Mouse (Mus musculus) left cerebral cortex, postnatal 4 days (tissue): ENCODE measurements at regions not wholly inside any gene's neighbourhood (a gene's known extent, or its start where the extent isn't known, plus 50 kb on each side); places are given as distances from the start of the nearest gene placed in this dataset.

ENCODE experiments used
- DNase-seq: peaks from one replicate; pipeline ENCODE4 v3.0.0-alpha.2; 2022
- intact Hi-C: fragments of 180-260 bp; cut with DNase I; formaldehyde crosslinking; loops from one replicate; pipeline ENCODE4 v1.15.1; 2025

GRCm38 (mm10) chr6:126481257-126481656, 54.0 kb downstream of the Kcna5 start:
- DNase-seq, result peak; percentile 53
- intact Hi-C loops, result loop anchor here (10.0 kb wide), 1 partner anchor 856 kb away; no protein-coding TSS in a partner anchor

GRCm38 (mm10) chr6:126477506-126477905, 57.7 kb downstream of the Kcna5 start:
- intact Hi-C loops, result no loop called here
- no peak for DNase-seq

DNA sequence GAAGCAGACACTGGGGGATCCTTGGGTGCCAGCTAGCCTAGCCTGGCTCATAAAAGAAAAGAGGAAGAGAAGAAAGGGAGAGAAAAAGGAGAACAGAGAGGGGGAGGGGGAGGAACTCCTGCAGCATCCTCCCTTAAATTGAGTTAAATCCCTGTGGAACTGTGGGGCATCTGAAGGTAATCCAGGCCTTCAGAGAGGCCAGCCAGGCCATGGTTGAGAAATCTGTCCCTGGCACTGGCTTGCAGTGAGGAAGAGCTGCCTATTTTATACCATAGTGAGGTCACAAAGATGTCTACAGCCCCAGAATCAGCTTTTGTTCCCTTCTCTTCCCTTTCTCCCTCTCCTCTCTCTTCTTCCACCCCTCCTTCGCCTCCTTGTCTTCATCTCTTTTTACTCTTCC, 58.5 kb downstream of the Kcna5 start:
- no peak for DNase-seq
- intact Hi-C loops, result no loop called here

GRCm38 (mm10) chr6:126475555-126475954, 59.7 kb downstream of the Kcna5 start:
- intact Hi-C loops, result no loop called here
- peak; percentile 21 for DNase-seq

GRCm38 (mm10) chr6:126453751-126454150, 81.5 kb downstream of the Kcna5 start:
- intact Hi-C loops, result no loop called here

DNA sequence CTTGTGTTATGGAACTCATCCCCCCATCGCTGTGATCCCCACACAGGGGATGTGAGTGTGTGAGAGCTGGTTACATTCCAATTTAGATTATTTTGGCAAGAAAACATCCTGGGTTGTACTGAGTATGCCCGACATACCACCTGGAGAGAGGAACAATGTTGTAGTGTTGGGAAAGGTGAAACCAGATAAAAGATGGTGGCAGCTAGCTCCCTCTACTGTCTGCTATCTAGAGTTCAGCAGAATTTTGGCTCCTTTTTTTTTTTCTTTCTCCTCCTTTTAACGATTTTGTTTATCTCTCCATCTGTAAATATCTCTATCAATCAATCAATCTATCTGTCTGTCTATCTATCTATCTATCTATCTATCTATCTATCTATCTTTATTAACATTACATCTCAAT, 89.7 kb downstream of the Kcna5 start:
- DNase-seq, result no peak
- intact Hi-C loops, result no loop called here

More at GRCm38 (mm10) chr6:126453751-126454150, 81.5 kb downstream of the Kcna5 start:
- DNase-seq, result no peak

DNA sequence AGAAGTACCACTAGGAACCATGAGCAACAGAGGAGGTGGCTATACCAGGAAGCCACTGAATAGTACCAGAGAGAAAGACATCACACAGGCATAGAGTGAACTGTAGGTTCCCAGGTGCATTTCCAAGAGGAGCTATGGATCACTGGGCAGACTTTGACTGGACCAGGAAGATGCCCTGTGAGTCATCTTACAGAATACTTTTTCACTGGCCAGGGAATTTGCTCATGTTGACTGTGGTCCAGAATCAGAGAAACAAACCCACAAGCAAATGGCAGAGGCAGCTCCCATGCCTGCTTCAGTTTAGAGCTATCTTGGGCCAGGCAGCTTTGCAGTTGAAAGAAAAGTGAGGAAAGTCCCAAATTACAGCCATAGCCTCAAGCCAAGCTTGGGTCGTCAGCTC, 95.0 kb downstream of the Kcna5 start:
- intact Hi-C loops, result no loop called here
- DNase-seq, result no peak

- intact Hi-C loops, result no loop called here
- DNase-seq, result no peak
These were observed 97.1 kb downstream of the Kcna5 start for GRCm38 (mm10) chr6:126437976-126438736.

DNA sequence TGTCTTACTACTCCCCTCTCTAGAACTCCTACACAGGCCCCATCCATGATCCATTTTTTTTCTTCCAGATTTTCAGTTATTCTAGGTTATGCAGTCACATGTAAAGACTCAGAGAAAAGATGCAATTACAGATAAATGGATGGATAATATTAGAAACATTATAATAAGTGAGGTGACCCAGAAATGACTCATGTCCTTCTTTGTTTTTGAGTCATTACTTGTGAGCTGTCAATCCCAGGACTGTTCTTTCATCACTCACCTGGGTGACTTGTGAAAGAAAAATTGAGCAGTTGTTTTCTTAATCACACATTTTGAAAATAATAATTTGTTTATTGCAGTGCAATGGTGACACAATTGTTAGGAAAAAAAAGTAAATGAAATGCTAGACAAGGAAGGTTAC, 108.0 kb downstream of the Kcna5 start:
- no peak for DNase-seq
- intact Hi-C loops, result no loop called here

DNA sequence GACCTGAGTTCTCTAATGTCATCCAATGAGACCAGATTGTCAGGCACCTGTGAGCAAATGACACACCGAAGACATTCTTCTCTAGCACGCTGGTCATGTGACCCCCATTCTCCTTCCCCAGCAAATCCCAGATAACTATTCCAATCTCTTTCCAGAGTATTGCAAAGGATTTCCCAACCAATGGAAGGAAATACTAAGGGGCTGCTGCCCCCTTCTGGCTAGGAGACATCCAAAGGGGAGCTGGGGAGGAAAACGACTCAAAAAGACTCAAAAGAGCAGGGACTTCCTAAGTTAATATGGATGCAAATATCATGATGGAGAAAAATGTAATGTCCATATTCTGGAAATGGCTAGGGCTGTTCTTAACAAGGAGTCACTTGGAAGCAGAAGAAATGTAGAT, 129.5 kb downstream of the Kcna5 start:
- intact Hi-C loops, result loop anchor here (5.0 kb wide), 1 partner anchor 783 kb away; no protein-coding TSS in a partner anchor
- DNase-seq, result peak; percentile 59

DNA sequence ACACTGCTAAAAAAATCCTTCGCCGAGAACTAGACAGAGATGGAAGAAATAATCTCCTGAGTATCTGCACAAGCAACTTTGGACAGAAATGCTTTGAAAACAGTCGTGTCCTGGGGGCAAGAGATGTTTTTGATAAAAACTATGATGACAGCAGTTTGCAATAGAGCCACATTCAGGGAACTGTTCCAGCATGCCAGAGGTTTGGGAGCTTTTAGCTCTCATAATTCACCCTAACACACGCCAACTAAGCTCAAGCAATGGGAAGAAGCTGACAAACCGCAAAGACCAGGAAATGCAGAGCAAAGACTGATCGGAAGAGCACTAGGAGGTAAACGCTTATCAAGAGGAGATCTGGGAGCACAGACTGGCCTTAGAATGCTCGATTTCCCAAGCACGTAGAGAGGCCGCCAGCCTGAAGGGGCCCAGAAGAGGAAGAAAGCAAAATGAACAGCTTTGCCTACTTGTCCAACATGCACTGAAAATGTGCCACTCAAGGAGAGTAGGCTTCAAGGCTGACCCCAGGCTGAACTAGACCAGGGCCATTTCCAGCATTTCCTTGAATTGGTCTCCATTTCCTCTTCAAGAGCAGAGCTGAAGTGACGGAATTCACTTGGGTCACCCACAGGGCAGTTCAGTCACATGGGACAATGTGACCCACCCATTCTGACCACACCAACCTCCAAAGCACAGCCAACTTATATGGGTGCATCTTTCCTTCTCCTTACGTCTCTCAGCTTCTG, 130.7 kb downstream of the Kcna5 start:
- DNase-seq, result no peak
- intact Hi-C loops, result loop anchor here (5.0 kb wide), 1 partner anchor 782 kb away; no protein-coding TSS in a partner anchor

DNA sequence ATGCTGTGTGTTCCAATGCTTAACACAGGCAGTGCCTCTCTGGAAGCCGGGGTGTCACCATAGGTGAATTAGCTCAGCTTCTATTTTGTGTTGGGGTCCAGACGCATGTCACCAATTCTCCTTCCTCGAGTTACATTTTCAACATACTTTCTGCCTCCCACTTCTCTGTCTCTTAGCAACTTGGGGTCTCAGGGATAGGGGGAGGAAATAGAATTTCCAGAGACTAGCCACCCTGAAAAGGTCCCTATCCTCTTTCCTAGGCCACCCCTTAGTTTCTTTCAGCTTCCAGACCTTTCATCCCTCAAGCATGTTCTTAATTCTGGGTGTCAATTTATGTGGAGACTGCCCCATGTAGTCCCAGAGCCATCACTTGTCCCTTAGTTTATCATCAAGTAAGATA, 135.6 kb downstream of the Kcna5 start:
- no peak for DNase-seq
- intact Hi-C loops, result no loop called here

DNA sequence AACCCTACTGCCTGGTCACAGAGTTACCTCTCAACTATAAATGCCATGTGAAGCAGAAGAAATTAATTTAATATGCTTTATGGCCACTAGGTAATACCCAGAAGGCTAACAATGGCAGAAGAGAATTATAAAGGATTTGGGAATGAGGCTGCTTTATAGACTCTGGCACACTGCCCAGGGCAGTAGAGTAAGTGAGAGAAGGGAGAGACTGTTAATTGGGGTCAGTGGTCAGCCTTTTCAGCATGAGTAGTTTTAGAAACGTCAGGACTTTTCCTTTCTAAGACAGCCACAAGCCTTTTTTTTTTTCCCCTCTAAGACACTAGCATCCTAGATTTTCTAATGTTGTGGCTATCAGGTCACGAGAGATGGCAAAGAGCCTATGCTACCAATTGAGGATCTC, 136.6 kb downstream of the Kcna5 start:
- intact Hi-C loops, result no loop called here
- no peak for DNase-seq

GRCm38 (mm10) chr6:126395015-126395414, 140.2 kb downstream of the Kcna5 start:
- DNase-seq, result no peak
- intact Hi-C loops, result no loop called here

GRCm38 (mm10) chr6:126394111-126394809, 141.0 kb downstream of the Kcna5 start:
- intact Hi-C loops, result no loop called here

DNA sequence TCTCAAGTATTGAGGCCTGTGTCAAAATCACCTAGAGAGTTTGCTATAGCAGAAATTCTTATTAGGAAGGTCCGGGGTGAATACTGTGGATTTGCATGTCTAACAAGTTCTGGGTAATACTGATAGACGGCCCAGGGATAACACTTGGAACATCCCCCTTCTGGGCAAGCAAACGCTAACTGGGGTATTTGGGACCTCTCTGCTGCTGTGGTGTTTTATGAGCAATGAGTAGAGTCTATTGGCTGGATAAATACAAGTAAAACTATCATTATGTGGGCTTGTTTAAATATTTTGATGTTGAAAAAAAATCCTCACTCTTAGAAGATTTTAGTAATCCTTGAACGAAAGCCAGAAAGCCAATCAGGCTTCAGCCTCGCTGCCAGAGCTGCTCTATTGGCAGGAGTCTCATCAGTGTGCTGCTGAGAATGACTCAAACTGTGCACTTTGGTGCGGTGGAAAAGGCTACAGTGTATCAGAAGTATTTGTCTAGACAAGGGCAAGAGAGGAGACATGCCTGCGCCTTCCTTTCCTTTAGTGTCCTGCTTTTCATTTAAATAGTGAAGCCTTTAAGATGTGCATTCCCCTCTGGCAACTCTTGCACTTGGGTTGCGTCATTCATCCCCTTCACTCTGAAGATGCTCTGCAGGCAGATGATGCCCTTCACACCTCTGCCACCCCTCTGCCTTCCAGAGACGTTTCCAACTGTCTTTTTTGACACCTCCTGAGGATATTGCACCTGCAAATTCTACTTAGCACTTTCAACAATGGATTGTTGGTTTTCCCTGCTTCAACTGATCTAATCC, 150.8 kb downstream of the Kcna5 start:
- intact Hi-C loops, result no loop called here
- no peak for DNase-seq

More at GRCm38 (mm10) chr6:126394111-126394809, 141.0 kb downstream of the Kcna5 start:
- DNase-seq, result no peak

- intact Hi-C loops, result no loop called here
- DNase-seq, result no peak
These were observed 158.0 kb downstream of the Kcna5 start for GRCm38 (mm10) chr6:126377216-126377615.

- DNase-seq, result no peak
- intact Hi-C loops, result no loop called here
These were observed 160.1 kb downstream of the Kcna5 start for GRCm38 (mm10) chr6:126374970-126375620.

- intact Hi-C loops, result no loop called here
- peak; percentile 71 for DNase-seq
These were observed 163.2 kb downstream of the Kcna5 start for GRCm38 (mm10) chr6:126371971-126372370.

- intact Hi-C loops, result no loop called here
- DNase-seq, result no peak
These were observed 163.7 kb downstream of the Kcna5 start for GRCm38 (mm10) chr6:126371489-126371888.
